Mouse (Mus musculus): ENCODE measurements at regions not wholly inside any gene's neighbourhood (a gene's known extent, or its start where the extent isn't known, plus 50 kb on each side); places are given as distances from the start of the nearest gene placed in this dataset.

GRCm38 (mm10) chr10:38875667-38876245 lies 54.2 kb upstream of the Rfpl4b start:
- Histone ChIP-seq H3K9me3 (ENCODE audit: low read depth, low read length) (no peaks in the 10 kb centered on the region), H3K4me1 (ENCODE audit: insufficient read depth) (no peaks in the 10 kb centered on the region), H3K9ac (no peak overlapping the region), H3K27me3 (ENCODE audit: insufficient read depth, low read length) (no peaks in the 10 kb centered on the region), H3K4me2 (no peak overlapping the region), H3K36me3 (ENCODE audit: insufficient read depth) (no peaks in the 10 kb centered on the region), H3K4me3 (ENCODE audit: low read depth, low read length) (no peak overlapping the region), H3K27ac (ENCODE audit: low read depth) (no peak overlapping the region)
- 15% methylated on average over 5 of the region's 5 CpGs for WGBS
- TF ChIP-seq CTCF (IDR thresholded peaks at IDR 0.05; ENCODE audit: low read depth), result peak; percentile 82
- ATAC-seq (ENCODE audit: insufficient read depth), result no peak
- DNase-seq, result peak; percentile 82

- Histone ChIP-seq H3K4me3 (ENCODE audit: low read depth, low read length) (no peak overlapping the region), H3K9me3 (ENCODE audit: low read depth, low read length) (no peaks in the 10 kb centered on the region), H3K4me1 (ENCODE audit: insufficient read depth) (peaks cover 3% of the 10 kb centered on the region; the same call in 1 of the 2 replicates), H3K36me3 (ENCODE audit: insufficient read depth) (no peaks in the 10 kb centered on the region), H3K9ac (no peak overlapping the region), H3K27me3 (ENCODE audit: insufficient read depth, low read length) (no peaks in the 10 kb centered on the region), H3K4me2 (no peak overlapping the region), H3K27ac (ENCODE audit: low read depth) (no peak overlapping the region)
- ATAC-seq (ENCODE audit: insufficient read depth) (no peak), DNase-seq (no peak)
- 88% methylated on average over 7 of the region's 7 CpGs for WGBS
- TF ChIP-seq CTCF (IDR thresholded peaks at IDR 0.05; ENCODE audit: low read depth), result no peak
These were observed 57.7 kb upstream of the Rfpl4b start for GRCm38 (mm10) chr10:38879271-38879670.

- no peaks in the 10 kb centered on the region for H3K27me3 ChIP-seq (ENCODE audit: insufficient read depth, low read length)
- no peak for TF ChIP-seq CTCF (IDR thresholded peaks at IDR 0.05; ENCODE audit: low read depth)
- H3K36me3 ChIP-seq (ENCODE audit: insufficient read depth), result no peaks in the 10 kb centered on the region
- H3K9ac ChIP-seq, result no peak overlapping the region
- ATAC-seq (ENCODE audit: insufficient read depth) (no peak), DNase-seq (peak; percentile 40)
- H3K4me1 ChIP-seq (ENCODE audit: insufficient read depth), result peaks cover 7% of the 10 kb centered on the region; the same call in 1 of the 2 replicates
- no peak overlapping the region for H3K4me2 ChIP-seq
- WGBS, result 50% methylated on average over 7 of the region's 7 CpGs
- H3K9me3 ChIP-seq (ENCODE audit: low read depth, low read length), result no peaks in the 10 kb centered on the region
- no peak overlapping the region; the same call in 1 of the 2 replicates for H3K27ac ChIP-seq (ENCODE audit: low read depth)
- H3K4me3 ChIP-seq (ENCODE audit: low read depth, low read length), result no peak overlapping the region
These were observed 59.1 kb upstream of the Rfpl4b start for GRCm38 (mm10) chr10:38880642-38881187.

GRCm38 (mm10) chr10:38882154-38882553 lies 60.6 kb upstream of the Rfpl4b start:
- Histone ChIP-seq H3K27ac (ENCODE audit: low read depth) (peak overlapping the region; percentile 68), H3K27me3 (ENCODE audit: insufficient read depth, low read length) (no peaks in the 10 kb centered on the region), H3K36me3 (ENCODE audit: insufficient read depth) (no peaks in the 10 kb centered on the region), H3K4me1 (ENCODE audit: insufficient read depth) (peaks cover 7% of the 10 kb centered on the region; the same call in 1 of the 2 replicates), H3K4me3 (ENCODE audit: low read depth, low read length) (no peak overlapping the region), H3K4me2 (no peak overlapping the region), H3K9me3 (ENCODE audit: low read depth, low read length) (no peaks in the 10 kb centered on the region), H3K9ac (no peak overlapping the region)
- DNase-seq (peak; percentile 93), ATAC-seq (ENCODE audit: insufficient read depth) (peak; percentile 92)
- no peak for TF ChIP-seq CTCF (IDR thresholded peaks at IDR 0.05; ENCODE audit: low read depth)
- 44% methylated on average over 6 of the region's 6 CpGs for WGBS

- Histone ChIP-seq H3K9me3 (ENCODE audit: low read depth, low read length) (no peaks in the 10 kb centered on the region), H3K4me3 (ENCODE audit: low read depth, low read length) (no peak overlapping the region), H3K4me1 (ENCODE audit: insufficient read depth) (peaks cover 7% of the 10 kb centered on the region; the same call in 1 of the 2 replicates), H3K27ac (ENCODE audit: low read depth) (peak overlapping the region; percentile 38; the same call in 1 of the 2 replicates), H3K9ac (no peak overlapping the region), H3K27me3 (ENCODE audit: insufficient read depth, low read length) (no peaks in the 10 kb centered on the region), H3K36me3 (ENCODE audit: insufficient read depth) (no peaks in the 10 kb centered on the region), H3K4me2 (no peak overlapping the region)
- no peak for TF ChIP-seq CTCF (IDR thresholded peaks at IDR 0.05; ENCODE audit: low read depth)
- ATAC-seq (ENCODE audit: insufficient read depth), result no peak
- no peak for DNase-seq
- WGBS, result 73% methylated on average over 2 of the region's 2 CpGs
These were observed 62.4 kb upstream of the Rfpl4b start for GRCm38 (mm10) chr10:38883816-38884599.

DNA sequence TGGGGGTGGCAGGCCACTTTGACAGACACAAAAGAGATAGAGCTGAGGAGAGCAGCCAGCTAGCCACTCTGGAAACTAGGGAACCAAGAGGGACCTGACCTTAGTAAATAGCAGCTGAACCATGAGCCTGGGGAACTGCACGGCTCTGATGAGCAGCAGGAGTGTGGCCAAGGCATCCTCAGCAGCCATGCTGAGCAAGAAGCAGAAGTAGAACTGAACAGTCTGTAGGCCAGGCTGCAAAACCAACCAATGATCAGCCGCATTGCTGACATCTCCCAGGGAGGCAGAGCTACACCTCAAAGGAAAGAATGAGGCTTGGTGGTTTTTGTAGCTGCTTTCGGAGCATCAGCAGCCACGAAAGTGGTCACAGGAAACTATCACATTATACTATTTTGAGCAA lies 63.1 kb upstream of the Rfpl4b start:
- Histone ChIP-seq H3K4me2 (no peak overlapping the region), H3K27me3 (ENCODE audit: insufficient read depth, low read length) (no peaks in the 10 kb centered on the region), H3K9ac (no peak overlapping the region), H3K27ac (ENCODE audit: low read depth) (peak overlapping the region; percentile 38; the same call in 1 of the 2 replicates), H3K4me3 (ENCODE audit: low read depth, low read length) (no peak overlapping the region), H3K36me3 (ENCODE audit: insufficient read depth) (no peaks in the 10 kb centered on the region), H3K9me3 (ENCODE audit: low read depth, low read length) (no peaks in the 10 kb centered on the region), H3K4me1 (ENCODE audit: insufficient read depth) (peaks cover 7% of the 10 kb centered on the region; the same call in 1 of the 2 replicates)
- ATAC-seq (ENCODE audit: insufficient read depth), result no peak
- DNase-seq, result no peak
- 65% methylated on average over 4 of the region's 4 CpGs for WGBS
- TF ChIP-seq CTCF (IDR thresholded peaks at IDR 0.05; ENCODE audit: low read depth), result no peak

- Histone ChIP-seq H3K4me3 (ENCODE audit: low read depth, low read length) (no peak overlapping the region), H3K4me1 (ENCODE audit: insufficient read depth) (peaks cover 7% of the 10 kb centered on the region; the same call in 1 of the 2 replicates), H3K4me2 (no peak overlapping the region), H3K27ac (ENCODE audit: low read depth) (no peak overlapping the region), H3K27me3 (ENCODE audit: insufficient read depth, low read length) (no peaks in the 10 kb centered on the region), H3K9ac (no peak overlapping the region), H3K36me3 (ENCODE audit: insufficient read depth) (no peaks in the 10 kb centered on the region), H3K9me3 (ENCODE audit: low read depth, low read length) (no peaks in the 10 kb centered on the region)
- ATAC-seq (ENCODE audit: insufficient read depth) (no peak), DNase-seq (no peak)
- 52% methylated on average over 2 of the region's 2 CpGs for WGBS
- TF ChIP-seq CTCF (IDR thresholded peaks at IDR 0.05; ENCODE audit: low read depth), result no peak
These were observed 64.9 kb upstream of the Rfpl4b start for GRCm38 (mm10) chr10:38886441-38886840.

Measured in lung, embryonic 14.5 days (tissue).